Mouse (Mus musculus) hindbrain, embryonic 16.5 days (tissue): ENCODE measurements at regions not wholly inside any gene's neighbourhood (a gene's known extent, or its start where the extent isn't known, plus 50 kb on each side); places are given as distances from the start of the nearest gene placed in this dataset.

Experiments used
- ATAC-seq: fragments of 200-750 bp; cut with Nextera tagmentation; 2 replicates; pipeline ENCODE4 v1.8.0; 2017; ENCODE audit warnings: moderate TSS enrichment, moderate library complexity
- H3K27ac ChIP-seq: fragments of 300-500 bp; sonication (generic); 2 replicates; pipeline ENCODE4 v1.5.1; 2014; ENCODE audit warnings: low read depth, mild to moderate bottlenecking, control low read depth, low read length, moderate library complexity
- H3K27me3 ChIP-seq: fragments of 300-500 bp; sonication (generic); replicated peaks from 2 replicates; pipeline ENCODE4 v1.6.1; 2014; ENCODE audit warnings: low read length; ENCODE audit not compliant: control insufficient read depth, insufficient read depth
- H3K36me3 ChIP-seq: fragments of 300-500 bp; sonication (generic); 2 replicates; pipeline ENCODE4 v1.6.1; 2014; ENCODE audit warnings: mild to moderate bottlenecking, low read length, moderate library complexity, mixed read lengths; ENCODE audit not compliant: control insufficient read depth, insufficient read depth
- H3K4me1 ChIP-seq: fragments of 300-500 bp; sonication (generic); 2 replicates; pipeline ENCODE4 v1.6.1; 2014; ENCODE audit warnings: low read depth, low read length; ENCODE audit not compliant: control insufficient read depth, insufficient read depth
- H3K4me2 ChIP-seq: fragments of 300-500 bp; sonication (generic); 2 replicates; pipeline ENCODE4 v1.6.1; 2014; ENCODE audit warnings: mild to moderate bottlenecking, low read length, control low read depth, moderate library complexity
- H3K4me3 ChIP-seq: fragments of 300-500 bp; sonication (generic); 2 replicates; pipeline ENCODE4 v1.5.1; 2014; ENCODE audit warnings: mild to moderate bottlenecking, low read length, control low read depth, moderate library complexity
- H3K9ac ChIP-seq: fragments of 300-500 bp; sonication (generic); 2 replicates; pipeline ENCODE4 v1.6.1; 2014; ENCODE audit warnings: low read depth, mild to moderate bottlenecking, control low read depth, low read length, moderate library complexity
- H3K9me3 ChIP-seq: fragments of 300-500 bp; sonication (generic); 2 replicates; pipeline ENCODE4 v1.6.1; 2014; ENCODE audit warnings: mild to moderate bottlenecking, low read length, moderate library complexity; ENCODE audit not compliant: control insufficient read depth

DNA sequence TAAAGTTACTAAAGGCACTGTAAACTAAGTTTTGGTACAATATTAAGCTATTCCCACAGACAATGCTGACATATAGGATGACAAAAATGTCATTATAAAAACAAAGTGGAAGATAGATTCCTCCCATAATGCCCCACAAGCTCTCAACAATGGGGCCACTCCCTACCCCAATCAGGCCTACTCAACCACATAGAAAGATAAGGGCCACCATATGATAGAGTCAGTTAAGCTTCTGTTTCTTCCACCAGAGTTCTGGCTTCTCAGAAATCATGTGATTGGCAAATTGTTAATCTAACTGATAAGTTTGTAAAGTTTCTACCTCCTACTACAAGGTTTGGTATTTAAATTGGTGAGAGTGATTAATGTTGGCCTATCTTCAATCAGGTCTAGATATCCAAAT, 1534.6 kb downstream of the Epha7 start:
- Histone ChIP-seq H3K36me3 (no peaks in the 10 kb centered on the region), H3K9ac (no peak overlapping the region), H3K27me3 (no peaks in the 10 kb centered on the region), H3K9me3 (no peaks in the 10 kb centered on the region), H3K4me2 (no peak overlapping the region), H3K27ac (no peak overlapping the region), H3K4me3 (no peak overlapping the region), H3K4me1 (no peaks in the 10 kb centered on the region)
- ATAC-seq: no peak
